Mouse (Mus musculus): ENCODE measurements around the gene Gm20905. TPM values are rescaled to one million over a fixed set of nuclear protein-coding genes. Genes with fewer than 3 reads are reported as not detected.
"Not testable (repeated sequence)": the region's sequence is repeated elsewhere in the genome, so short reads cannot be mapped to it uniquely, and the experiment has no call there.

The Gm20905 gene
- not detected for total RNA-seq (2021)
- long read RNA-seq, experiment 1: 0 reads
- long read RNA-seq, experiment 2: 0 reads

GRCm38 (mm10) chrY:37259503-37259902 lies at the start of gene Gm20905:
Gene Gm20905 (minus strand): TSS chrY:37259603.
- not testable (repeated sequence) for DNase-seq

Measured in gastrocnemius, postnatal 25 days (tissue).